Mouse (Mus musculus) kidney, postnatal 0 days (tissue): ENCODE measurements around the gene Usp24. TPM values are rescaled to one million over a fixed set of nuclear protein-coding genes. Genes with fewer than 3 reads are reported as not detected.
A peak's percentile ranks its signal among the peaks of the same experiment; 100 is the strongest.

Experiments
- ATAC-seq: fragments of 200-750 bp; cut with Nextera tagmentation; replicated peaks from 2 replicates; pipeline ENCODE4 v1.8.0; 2017; ENCODE audit warnings: low read depth, moderate number of reproducible peaks, moderate TSS enrichment, moderate library complexity; ENCODE audit not compliant: low FRiP score
- DNase-seq: peaks from one replicate; pipeline ENCODE4 v3.0.0-alpha.2; 2016; ENCODE audit warnings: low spot score
- H3K27ac ChIP-seq: fragments of 300-500 bp; sonication (generic); 2 replicates; pipeline ENCODE4 v1.5.1; 2014; ENCODE audit warnings: mild to moderate bottlenecking
- H3K27me3 ChIP-seq: fragments of 300-500 bp; sonication (generic); 2 replicates; pipeline ENCODE4 v1.6.1; 2014; ENCODE audit warnings: low read length, mixed read lengths; ENCODE audit not compliant: insufficient read depth
- H3K36me3 ChIP-seq: fragments of 300-500 bp; sonication (generic); 2 replicates; pipeline ENCODE4 v1.6.1; 2014; ENCODE audit warnings: low read length, mixed read lengths; ENCODE audit not compliant: insufficient read depth
- H3K4me1 ChIP-seq: fragments of 300-500 bp; sonication (generic); replicated peaks from 2 replicates; pipeline ENCODE4 v1.6.1; 2014; ENCODE audit warnings: antibody characterized with exemption, low read length, mixed read lengths; ENCODE audit not compliant: insufficient read depth
- H3K4me2 ChIP-seq: fragments of 300-500 bp; sonication (generic); 2 replicates; pipeline ENCODE4 v1.6.1; 2014; ENCODE audit warnings: mild to moderate bottlenecking, low read length, moderate library complexity, mixed read lengths
- H3K4me3 ChIP-seq: fragments of 300-500 bp; sonication (generic); replicated peaks from 2 replicates; pipeline ENCODE4 v1.5.1; 2014; ENCODE audit warnings: low read depth, low read length
- H3K9ac ChIP-seq: fragments of 300-500 bp; sonication (generic); 2 replicates; pipeline ENCODE4 v1.6.1; 2014; ENCODE audit warnings: low read depth, low read length
- H3K9me3 ChIP-seq: fragments of 300-500 bp; sonication (generic); replicated peaks from 2 replicates; pipeline ENCODE4 v1.6.1; 2016; ENCODE audit warnings: low read length, inconsistent platforms, mixed read lengths
- CTCF ChIP-seq: IDR thresholded peaks from 2 replicates; pipeline ENCODE4 v1.5.1; 2016; ENCODE audit warnings: antibody characterized with exemption, low read depth, mild to moderate bottlenecking, moderate library complexity
- WGBS: fragments of 180-500 bp; shearing (Covaris S2); extraction: QIAGEN DNeasy Blood & Tissue Kit; methylation state at CpG from one replicate; pipeline ENCODE4 v1.1.7; 2014; 5-methylcytosine and 5-hydroxymethylcytosine counted together
- polyA plus RNA-seq: library from polyadenylated mRNA; unstranded; fragments of >200 nt; fragmentation: Nextera tagmentation; extraction: Ambion mirVana; gene quantifications from 2 replicates; pipeline ENCODE4 v1.2.1, GENCODE M21; 2015

The Usp24 gene
- polyA plus RNA-seq, 1 experiment from 2014 or later = 12.2 TPM

DNA sequence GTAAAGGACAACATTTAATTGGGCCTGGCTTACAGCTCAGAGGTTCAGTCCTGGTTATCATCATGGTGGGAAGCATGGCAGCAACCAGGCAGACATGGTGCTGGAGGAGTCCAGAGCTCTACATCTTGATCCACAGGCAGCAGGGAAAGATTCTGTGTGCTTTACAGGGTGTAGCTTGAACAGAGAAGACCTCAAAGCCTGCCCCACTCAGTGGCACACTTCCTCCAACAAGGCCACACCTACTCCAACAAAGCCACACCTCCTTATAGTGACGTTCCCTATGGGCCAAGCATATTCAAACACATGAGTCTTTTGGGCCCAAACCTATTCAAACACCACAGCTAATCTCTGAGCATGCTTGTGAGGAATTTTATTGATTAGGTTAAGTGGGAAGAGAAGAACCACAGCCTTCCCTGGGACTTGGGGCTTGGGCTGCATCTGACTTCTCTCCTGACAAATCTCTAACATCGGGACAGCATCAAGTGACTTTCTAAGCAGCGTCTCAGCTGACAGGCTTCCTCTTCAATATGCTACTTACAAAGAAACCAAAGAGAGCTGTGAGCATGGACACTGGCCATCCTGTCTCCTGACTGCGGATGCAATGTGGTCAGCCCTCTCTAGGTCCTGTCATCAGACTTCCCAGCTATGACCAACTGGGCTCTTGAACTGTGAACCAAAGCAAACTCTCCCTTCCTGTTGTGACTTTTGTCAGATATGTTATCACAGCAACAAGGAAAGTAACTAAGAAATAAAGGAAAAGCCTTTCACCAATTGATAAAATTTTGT is 28.9 kb upstream of the Usp24 start:
- ATAC-seq (no peak), DNase-seq (no peak)
- Histone ChIP-seq H3K27ac (no peak overlapping the region), H3K27me3 (no peaks in the 10 kb centered on the region), H3K4me3 (no peak overlapping the region), H3K4me2 (no peak overlapping the region), H3K4me1 (no peaks in the 10 kb centered on the region), H3K36me3 (no peaks in the 10 kb centered on the region), H3K9me3 (no peaks in the 10 kb centered on the region), H3K9ac (no peak overlapping the region)
- no peak for TF ChIP-seq CTCF
- WGBS = 76% methylated on average over 4 of the region's 4 CpGs

DNA sequence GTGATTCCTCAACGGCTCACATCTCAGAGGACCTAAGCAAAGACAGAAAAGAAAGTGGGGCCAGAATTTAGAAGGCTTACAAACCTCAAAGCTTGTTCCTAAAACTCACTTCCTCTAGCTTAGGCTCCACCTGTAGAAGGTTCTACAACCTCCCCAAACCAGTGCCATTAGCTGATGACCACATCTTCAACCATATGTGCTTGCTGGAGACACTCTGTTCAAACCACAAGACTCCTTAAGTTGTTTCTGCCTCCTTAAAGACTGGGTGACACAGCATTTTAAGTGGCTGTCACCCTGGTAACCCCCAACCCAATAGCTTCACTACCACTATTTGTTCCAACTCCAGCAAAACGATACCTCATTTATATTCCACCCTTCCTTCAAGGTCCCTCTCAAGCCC is 25.8 kb upstream of the Usp24 start:
- WGBS = 79% methylated on average over 2 of the region's 2 CpGs

DNA sequence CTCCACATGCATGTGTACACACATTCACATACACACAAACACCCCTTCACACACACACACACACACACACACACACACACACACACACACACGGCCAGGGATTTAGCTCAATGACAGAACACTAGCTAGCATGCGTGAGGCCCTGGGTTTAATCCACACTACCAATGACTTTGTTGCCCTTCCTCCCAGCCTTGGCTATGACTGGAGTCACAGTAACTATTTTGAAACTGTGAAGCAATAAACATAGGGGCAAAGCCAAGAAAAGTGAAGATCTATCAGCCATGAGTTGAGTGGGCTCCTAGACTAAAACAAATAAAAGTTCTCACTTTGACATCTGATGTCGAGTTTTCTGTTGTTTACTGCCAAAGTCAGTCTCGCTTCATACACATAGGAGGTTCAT is 23.2 kb upstream of the Usp24 start:
- WGBS = 70% methylated on average over 4 of the region's 4 CpGs
- Histone ChIP-seq H3K4me3 (no peak overlapping the region), H3K4me2 (no peak overlapping the region), H3K27me3 (no peaks in the 10 kb centered on the region), H3K36me3 (no peaks in the 10 kb centered on the region), H3K9ac (no peak overlapping the region), H3K9me3 (no peaks in the 10 kb centered on the region), H3K27ac (no peak overlapping the region), H3K4me1 (no peaks in the 10 kb centered on the region)
- DNase-seq = no peak
- no peak for ATAC-seq
- no peak for TF ChIP-seq CTCF

More for the DNA sequence above, 25.8 kb upstream of the Usp24 start:
- Histone ChIP-seq H3K4me3 (no peak overlapping the region), H3K27ac (no peak overlapping the region), H3K27me3 (no peaks in the 10 kb centered on the region), H3K4me2 (no peak overlapping the region), H3K4me1 (no peaks in the 10 kb centered on the region), H3K9me3 (no peaks in the 10 kb centered on the region), H3K9ac (no peak overlapping the region), H3K36me3 (no peaks in the 10 kb centered on the region)
- DNase-seq = no peak
- no peak for ATAC-seq
- no peak for TF ChIP-seq CTCF

DNA sequence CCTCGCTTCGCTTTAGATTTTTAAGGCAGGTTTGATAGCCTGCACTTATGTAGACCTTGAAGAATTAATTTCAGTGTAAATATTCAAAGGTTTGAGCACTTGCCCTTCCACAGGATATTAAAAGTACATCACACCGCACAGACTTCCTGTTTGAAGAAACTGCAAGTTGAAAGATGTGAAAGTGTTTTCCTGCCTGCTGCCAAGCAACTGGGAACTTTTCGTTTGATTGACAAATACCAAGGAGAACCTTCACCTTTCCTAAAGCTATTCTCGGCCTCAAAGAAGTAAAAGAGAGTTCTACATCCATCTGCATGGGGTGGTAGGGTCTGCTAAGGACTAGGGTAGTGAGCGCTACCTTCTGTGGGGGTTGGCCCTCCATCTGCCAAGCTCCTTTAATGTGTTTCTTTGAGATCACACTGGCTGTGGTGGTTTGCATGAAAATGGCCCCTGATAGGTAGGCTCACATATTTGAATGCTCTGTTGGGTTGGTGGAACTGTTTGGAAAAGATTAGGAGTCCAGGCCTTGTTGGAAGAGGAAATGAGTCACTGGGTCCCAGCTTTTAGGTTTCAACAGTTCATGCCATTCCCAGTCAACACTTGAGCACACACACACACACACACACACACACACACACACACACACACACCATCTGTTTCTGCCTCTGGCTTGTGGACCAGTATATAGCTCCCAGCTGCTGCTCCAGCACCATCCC is 22.5 kb upstream of the Usp24 start:
- DNase-seq = no peak
- Histone ChIP-seq H3K36me3 (no peaks in the 10 kb centered on the region), H3K4me2 (no peak overlapping the region), H3K27ac (no peak overlapping the region), H3K4me3 (no peak overlapping the region), H3K9me3 (no peaks in the 10 kb centered on the region), H3K27me3 (no peaks in the 10 kb centered on the region), H3K9ac (no peak overlapping the region), H3K4me1 (no peaks in the 10 kb centered on the region)
- no peak for ATAC-seq
- WGBS = 74% methylated on average over 6 of the region's 6 CpGs
- no peak for TF ChIP-seq CTCF

DNA sequence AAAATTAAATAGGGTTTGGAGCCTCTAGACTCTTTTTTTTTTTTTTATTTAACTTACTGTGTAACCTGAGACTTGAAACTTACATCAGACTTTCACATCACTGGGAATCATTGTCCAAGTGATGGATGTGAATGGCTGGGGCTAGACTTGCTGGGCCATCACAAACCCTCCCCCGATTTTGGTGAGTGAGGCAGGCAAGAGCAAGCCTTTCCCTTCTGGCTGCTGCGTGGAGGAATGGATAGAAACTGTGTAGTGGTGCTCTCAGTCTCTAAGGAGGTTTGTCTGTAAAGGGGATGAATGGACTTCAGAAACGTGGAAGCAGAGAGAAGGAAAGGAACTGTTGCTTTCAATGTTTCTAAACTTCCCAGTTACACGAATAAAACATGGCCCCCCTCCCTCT is 20.3 kb upstream of the Usp24 start:
- Histone ChIP-seq H3K4me1 (no peaks in the 10 kb centered on the region), H3K36me3 (no peaks in the 10 kb centered on the region), H3K27me3 (no peaks in the 10 kb centered on the region), H3K9me3 (no peaks in the 10 kb centered on the region), H3K4me2 (no peak overlapping the region), H3K9ac (no peak overlapping the region), H3K4me3 (no peak overlapping the region), H3K27ac (no peak overlapping the region)
- 34% methylated on average over 4 of the region's 4 CpGs for WGBS
- no peak for ATAC-seq
- DNase-seq = peak; percentile 42
- TF ChIP-seq CTCF = no peak

DNA sequence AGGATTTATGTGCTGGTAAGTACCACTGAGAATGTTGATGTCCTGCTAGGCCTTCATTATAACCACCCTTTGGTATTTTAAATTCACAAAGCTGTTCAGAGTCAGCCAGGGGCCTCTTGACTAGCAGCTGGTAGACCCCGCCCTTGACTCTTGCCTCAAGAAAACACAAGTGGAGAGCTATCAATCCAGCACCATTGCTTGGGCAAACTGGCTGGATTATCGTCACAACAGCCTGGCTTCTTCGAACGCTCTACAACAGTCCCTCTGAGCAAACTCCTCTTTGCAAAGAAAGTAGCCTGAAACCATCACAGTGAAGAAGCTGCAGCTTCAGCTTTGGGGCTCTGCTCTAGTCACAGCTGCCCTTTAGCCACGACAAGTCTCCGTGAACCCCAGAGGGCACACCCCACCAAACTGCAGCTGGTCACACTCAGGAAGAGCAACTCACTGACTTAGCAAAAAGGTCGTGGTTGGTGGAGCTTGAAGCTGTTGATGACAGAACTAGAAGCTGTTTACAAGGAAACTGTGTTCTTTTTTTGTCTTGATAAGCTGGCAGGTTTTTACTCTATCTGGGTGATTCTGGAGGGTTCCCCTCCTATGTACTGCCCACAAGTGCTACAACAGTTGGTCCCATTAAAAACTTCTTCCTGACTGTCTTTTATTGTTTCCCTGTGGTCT is 19.5 kb upstream of the Usp24 start:
- no peak for TF ChIP-seq CTCF
- no peak overlapping the region for H3K27ac ChIP-seq
- H3K4me2 ChIP-seq = no peak overlapping the region
- no peaks in the 10 kb centered on the region for H3K4me1 ChIP-seq
- no peak for ATAC-seq
- H3K9ac ChIP-seq = no peak overlapping the region
- DNase-seq = no peak
- no peaks in the 10 kb centered on the region for H3K27me3 ChIP-seq
- 74% methylated on average over 7 of the region's 7 CpGs for WGBS
- H3K9me3 ChIP-seq = no peaks in the 10 kb centered on the region
- no peak overlapping the region for H3K4me3 ChIP-seq
- no peaks in the 10 kb centered on the region for H3K36me3 ChIP-seq
